Mouse (Mus musculus) liver, postnatal 0 days (tissue): ENCODE results near the gene Wwc1. TPM values are rescaled to one million over a fixed set of nuclear protein-coding genes. Genes with fewer than 3 reads are reported as not detected.

Experiments
- ATAC-seq: fragments of 200-750 bp; cut with Nextera tagmentation; 2 replicates; pipeline ENCODE4 v1.8.0; 2017; ENCODE audit warnings: mild to moderate bottlenecking, moderate library complexity
- DNase-seq: peaks from one replicate; pipeline ENCODE4 v3.0.0-alpha.2; 2016
- H3K27ac ChIP-seq: fragments of 300-500 bp; sonication (generic); 2 replicates; pipeline ENCODE4 v1.5.1; 2014; ENCODE audit warnings: antibody characterized with exemption, moderate library complexity, mild to moderate bottlenecking, low read depth
- H3K27me3 ChIP-seq: fragments of 300-500 bp; sonication (generic); 2 replicates; pipeline ENCODE4 v1.6.1; 2014; ENCODE audit warnings: low read length, control low read depth, mixed read lengths; ENCODE audit not compliant: insufficient read depth
- H3K36me3 ChIP-seq: fragments of 300-500 bp; sonication (generic); replicated peaks from 2 replicates; pipeline ENCODE4 v1.6.1; 2014; ENCODE audit warnings: mild to moderate bottlenecking, control low read depth, low read length, moderate library complexity, mixed read lengths; ENCODE audit not compliant: insufficient read depth
- H3K4me1 ChIP-seq: fragments of 300-500 bp; sonication (generic); 2 replicates; pipeline ENCODE4 v1.6.1; 2014; ENCODE audit warnings: antibody characterized with exemption, mild to moderate bottlenecking, control low read depth; ENCODE audit not compliant: insufficient read depth
- H3K4me2 ChIP-seq: fragments of 300-500 bp; sonication (generic); 2 replicates; pipeline ENCODE4 v1.6.1; 2014; ENCODE audit warnings: low read depth, mild to moderate bottlenecking, low read length, moderate library complexity, mixed read lengths
- H3K4me3 ChIP-seq: fragments of 300-500 bp; sonication (generic); 2 replicates; pipeline ENCODE4 v1.5.1; 2014; ENCODE audit warnings: low read depth, low read length
- H3K9ac ChIP-seq: fragments of 300-500 bp; sonication (generic); replicated peaks from 2 replicates; pipeline ENCODE4 v1.6.1; 2014; ENCODE audit warnings: mild to moderate bottlenecking, moderate library complexity
- H3K9me3 ChIP-seq: fragments of 300-500 bp; sonication (generic); 2 replicates; pipeline ENCODE4 v1.6.1; 2016; ENCODE audit warnings: mild to moderate bottlenecking, control low read depth, low read length, mixed read lengths
- CTCF ChIP-seq: sonication (generic); IDR thresholded peaks from 2 replicates; pipeline ENCODE4 v1.5.1; 2016; ENCODE audit warnings: antibody characterized with exemption, low read depth
- EP300 ChIP-seq: IDR thresholded peaks from 2 replicates; pipeline ENCODE4 v1.6.1; 2016; ENCODE audit warnings: antibody characterized with exemption, low read depth, mild to moderate bottlenecking
- WGBS: fragments of 180-500 bp; shearing (Covaris S2); extraction: QIAGEN DNeasy Blood & Tissue Kit; methylation state at CpG from one replicate; pipeline ENCODE4 v1.1.7; 2014; ENCODE audit not compliant: insufficient replicate concordance; 5-methylcytosine and 5-hydroxymethylcytosine counted together
- polyA plus RNA-seq: library from polyadenylated mRNA; unstranded; fragments of >200 nt; fragmentation: Nextera tagmentation; extraction: Ambion mirVana; gene quantifications from 2 replicates; pipeline ENCODE4 v1.2.1, GENCODE M21; 2015

The Wwc1 gene
- polyA plus RNA-seq, 1 experiment from 2014 or later, result 6.3 TPM

- WGBS, result 72% methylated on average over 7 of the region's 7 CpGs
- ATAC-seq, result no peak
- TF ChIP-seq CTCF (no peak), EP300 (no peak)
Measured at GRCm38 (mm10) chr11:35904955-35905550, 75.3 kb downstream of the Wwc1 start.

GRCm38 (mm10) chr11:35903079-35903478 lies 77.2 kb downstream of the Wwc1 start:
- 73% methylated on average over 9 of the region's 9 CpGs for WGBS
- H3K4me1 ChIP-seq, result no peaks in the 10 kb centered on the region
- no peak overlapping the region for H3K9ac ChIP-seq
- H3K27ac ChIP-seq, result no peak overlapping the region
- ATAC-seq, result no peak
- H3K27me3 ChIP-seq, result no peaks in the 10 kb centered on the region
- no peak overlapping the region for H3K4me3 ChIP-seq
- 0 out of 2 replicates have a peak, but pooled peaks cover 3% of the 10 kb centered on the region for H3K36me3 ChIP-seq
- H3K4me2 ChIP-seq, result no peak overlapping the region
- H3K9me3 ChIP-seq, result no peaks in the 10 kb centered on the region
- no peak for DNase-seq
- TF ChIP-seq CTCF, result no peak
- TF ChIP-seq EP300, result no peak

More at GRCm38 (mm10) chr11:35904955-35905550, 75.3 kb downstream of the Wwc1 start:
- H3K4me2 ChIP-seq, result no peak overlapping the region
- H3K9me3 ChIP-seq, result no peaks in the 10 kb centered on the region
- 0 out of 2 replicates have a peak, but pooled peaks cover 7% of the 10 kb centered on the region for H3K36me3 ChIP-seq
- no peak for DNase-seq
- H3K4me3 ChIP-seq, result no peak overlapping the region
- H3K27me3 ChIP-seq, result no peaks in the 10 kb centered on the region
- no peaks in the 10 kb centered on the region for H3K4me1 ChIP-seq
- H3K27ac ChIP-seq, result no peak overlapping the region
- no peak overlapping the region for H3K9ac ChIP-seq

- no peak for DNase-seq
- no peak for ATAC-seq
- Histone ChIP-seq H3K9me3 (no peaks in the 10 kb centered on the region), H3K27me3 (no peaks in the 10 kb centered on the region), H3K27ac (no peak overlapping the region), H3K9ac (no peak overlapping the region), H3K36me3 (0 out of 2 replicates have a peak, but pooled peaks cover 7% of the 10 kb centered on the region), H3K4me1 (no peaks in the 10 kb centered on the region), H3K4me3 (no peak overlapping the region), H3K4me2 (no peak overlapping the region)
- WGBS, result 37% methylated on average over 9 of the region's 9 CpGs
- TF ChIP-seq EP300 (no peak), CTCF (no peak)
Measured at GRCm38 (mm10) chr11:35899946-35900345, 80.4 kb downstream of the Wwc1 start.

- Histone ChIP-seq H3K9me3 (no peaks in the 10 kb centered on the region), H3K27ac (no peak overlapping the region), H3K4me2 (no peak overlapping the region), H3K27me3 (no peaks in the 10 kb centered on the region), H3K4me3 (no peak overlapping the region), H3K36me3 (peaks cover 4% of the 10 kb centered on the region; the same call in 1 of the 2 replicates), H3K9ac (no peak overlapping the region), H3K4me1 (no peaks in the 10 kb centered on the region)
- WGBS, result 55% methylated on average over 4 of the region's 4 CpGs
- DNase-seq (no peak), ATAC-seq (no peak)
- TF ChIP-seq EP300 (no peak), CTCF (no peak)
Measured at GRCm38 (mm10) chr11:35893454-35893853, 86.9 kb downstream of the Wwc1 start.

GRCm38 (mm10) chr11:35893018-35893421 lies 87.3 kb downstream of the Wwc1 start:
- Histone ChIP-seq H3K9me3 (no peaks in the 10 kb centered on the region), H3K27ac (no peak overlapping the region), H3K4me1 (no peaks in the 10 kb centered on the region), H3K4me2 (no peak overlapping the region), H3K9ac (no peak overlapping the region), H3K36me3 (peaks cover 4% of the 10 kb centered on the region; the same call in 1 of the 2 replicates), H3K27me3 (no peaks in the 10 kb centered on the region), H3K4me3 (no peak overlapping the region)
- TF ChIP-seq EP300, result no peak
- no peak for TF ChIP-seq CTCF
- DNase-seq (no peak), ATAC-seq (no peak)
- 51% methylated on average over 10 of the region's 10 CpGs for WGBS

- TF ChIP-seq EP300 (no peak), CTCF (no peak)
- H3K9me3 ChIP-seq, result no peaks in the 10 kb centered on the region
- ATAC-seq (no peak), DNase-seq (no peak)
- H3K4me3 ChIP-seq, result no peak overlapping the region
- WGBS, result 70% methylated on average over 9 of the region's 9 CpGs
- no peaks in the 10 kb centered on the region for H3K4me1 ChIP-seq
- H3K9ac ChIP-seq, result no peak overlapping the region
- H3K27ac ChIP-seq, result no peak overlapping the region
- H3K36me3 ChIP-seq, result no peaks in the 10 kb centered on the region; the same call in 1 of the 2 replicates
- no peaks in the 10 kb centered on the region for H3K27me3 ChIP-seq
- H3K4me2 ChIP-seq, result no peak overlapping the region
Measured at GRCm38 (mm10) chr11:35892293-35892692, 88.0 kb downstream of the Wwc1 start.
